Mouse (Mus musculus) CH12.LX (cell line): Measurements from ENCODE around the gene Clcn1.

Experiments used
- CTCF ChIP-seq, 2 experiments: IDR thresholded peaks in 1 of 2; conservative IDR thresholded peaks in 1 of 2; 2 replicates each; pipeline ENCODE4 v1.5.1; 2011 to 2012; ENCODE audit warnings: low read depth in 2 of 2, low read length in 2 of 2, improper control_type of control experiment in 1 of 2, inconsistent platforms in 1 of 2, mild to moderate bottlenecking in 1 of 2, moderate library complexity in 1 of 2
- E2F4 ChIP-seq: IDR thresholded peaks from 2 replicates; pipeline ENCODE4 v1.6.1; 2011; ENCODE audit warnings: low read depth, low read length, improper control_type of control experiment; ENCODE audit not compliant: insufficient replicate concordance
- EP300 ChIP-seq: IDR thresholded peaks from 2 replicates; pipeline ENCODE4 v1.6.1; 2011; ENCODE audit warnings: low read length, improper control_type of control experiment
- HCFC1 ChIP-seq: IDR thresholded peaks from 2 replicates; pipeline ENCODE4 v1.6.1; 2012; ENCODE audit warnings: low read depth, mild to moderate bottlenecking, inconsistent platforms, low read length, improper control_type of control experiment
- NRF1 ChIP-seq: IDR thresholded peaks from 2 replicates; pipeline ENCODE4 v1.6.1; 2014; ENCODE audit warnings: low read depth, mild to moderate bottlenecking, inconsistent platforms, low read length, improper control_type of control experiment, moderate library complexity
- POLR2A ChIP-seq: IDR thresholded peaks from 2 replicates; pipeline ENCODE4 v1.6.1; 2011; ENCODE audit warnings: low read depth, mild to moderate bottlenecking, improper control_type of control experiment, low read length
- POLR2AphosphoS2 ChIP-seq: IDR thresholded peaks from 2 replicates; pipeline ENCODE4 v1.6.1; 2011; ENCODE audit warnings: low read depth, low read length, improper control_type of control experiment
- SMC3 ChIP-seq: IDR thresholded peaks from 2 replicates; pipeline ENCODE4 v1.6.1; 2011; ENCODE audit warnings: low read depth, low read length, improper control_type of control experiment

GRCm38 (mm10) chr6:42295549-42296094 is 9.1 kb downstream of the Clcn1 start:
- TF ChIP-seq POLR2AphosphoS2 (no peak), NRF1 (no peak), HCFC1 (no peak), POLR2A (no peak), SMC3 (no peak), CTCF (conservative IDR thresholded peaks at IDR 0.05 in 1 of 2, IDR thresholded peaks at IDR 0.05 in 1 of 2; ENCODE audit: low read depth in 2 of 2, low read length in 2 of 2) (no peak), EP300 (no peak), E2F4 (no peak)
